Mouse (Mus musculus): ENCODE measurements around the gene Rasa2. TPM values are rescaled to one million over a fixed set of nuclear protein-coding genes. Genes with fewer than 3 reads are reported as not detected.

Gene Rasa2
- polyA plus RNA-seq (2012) = 1.3 and 1.7 TPM in 2 replicates

DNA sequence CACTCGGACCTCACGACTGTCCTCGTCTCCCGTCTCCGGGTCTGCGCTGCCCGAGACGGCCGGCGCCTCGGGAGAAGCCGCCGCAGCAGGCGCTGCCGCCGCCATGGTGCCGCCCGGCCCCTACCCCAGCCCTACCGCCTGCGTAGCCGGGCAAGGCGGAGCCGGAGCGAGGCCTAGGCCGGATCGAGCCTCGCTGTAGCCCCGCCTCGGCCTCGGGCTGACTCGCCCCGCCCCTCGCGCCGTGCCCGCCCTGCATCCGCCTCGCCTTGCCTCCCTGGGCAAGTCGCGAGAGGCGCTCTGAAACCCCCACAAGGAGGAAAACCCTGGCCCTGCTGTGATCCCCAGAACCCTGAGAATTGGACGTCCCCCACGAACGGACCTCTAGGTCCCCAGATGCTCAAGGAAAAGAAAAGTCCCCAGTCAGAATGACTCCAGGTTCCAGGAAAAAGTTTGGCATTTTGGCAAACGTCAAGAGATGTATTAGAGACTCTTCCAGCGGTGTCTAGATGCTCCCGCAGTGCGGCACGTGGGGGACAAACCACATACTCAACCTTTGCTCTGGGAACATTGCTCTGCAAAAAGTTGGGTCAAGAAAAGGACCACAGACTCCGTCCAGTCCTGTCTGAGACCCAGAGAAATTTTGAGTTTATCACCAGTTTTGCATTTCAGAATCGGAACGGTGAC lies at the start of gene Rasa2:
Gene Rasa2 (minus strand): TSS at position 229 of the 684 bp plus-strand sequence.

DNA sequence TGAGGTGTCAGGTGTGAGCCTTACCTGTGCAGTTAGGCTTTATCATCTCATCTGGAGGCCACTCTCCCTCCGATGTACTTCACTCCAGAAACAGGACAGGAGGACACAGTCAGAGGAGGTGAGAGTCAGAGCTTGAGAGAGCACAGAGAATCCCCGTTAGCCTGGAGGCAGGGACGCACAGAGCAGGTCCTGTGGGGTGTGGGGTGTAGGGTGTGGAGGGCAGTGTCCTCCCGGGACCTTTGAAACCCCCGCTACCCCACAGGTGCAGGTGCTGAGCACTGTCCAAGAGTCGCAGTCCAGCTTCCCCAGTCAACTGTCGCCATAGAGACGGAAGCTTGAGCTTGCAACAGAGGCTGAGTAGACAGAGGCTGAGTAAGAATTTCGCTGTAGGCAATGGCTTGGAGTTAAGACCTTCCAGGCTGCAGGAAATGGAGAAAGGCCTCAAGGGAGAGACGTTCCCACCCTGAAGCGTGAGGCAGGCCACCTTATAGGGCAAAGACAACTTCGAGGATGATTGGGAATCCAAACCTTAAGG lies 106.4 kb downstream of the Rasa2 start, which contains the start of gene Gm28729:
Gene Gm28729 (minus strand): TSS at position 293 of the 535 bp plus-strand sequence.

Other genes with a start within 250 kb of the Rasa2 start
- gene Rnf7, start 152.9 kb downstream of the Rasa2 start, polyA plus RNA-seq (2012) = 38.5 and 48.8 TPM in 2 replicates
- 0.03 TPM in 1 of 2 replicates, not detected in the other for gene Gm28729, start 106.4 kb downstream of the Rasa2 start, polyA plus RNA-seq (2012)
- gene Zbtb38, start 121.2 kb upstream of the Rasa2 start, polyA plus RNA-seq (2012) = 3.6 and 4.4 TPM in 2 replicates